8 mouse cellular contexts compared by ENCODE assay signal in the genomic region with DNA sequence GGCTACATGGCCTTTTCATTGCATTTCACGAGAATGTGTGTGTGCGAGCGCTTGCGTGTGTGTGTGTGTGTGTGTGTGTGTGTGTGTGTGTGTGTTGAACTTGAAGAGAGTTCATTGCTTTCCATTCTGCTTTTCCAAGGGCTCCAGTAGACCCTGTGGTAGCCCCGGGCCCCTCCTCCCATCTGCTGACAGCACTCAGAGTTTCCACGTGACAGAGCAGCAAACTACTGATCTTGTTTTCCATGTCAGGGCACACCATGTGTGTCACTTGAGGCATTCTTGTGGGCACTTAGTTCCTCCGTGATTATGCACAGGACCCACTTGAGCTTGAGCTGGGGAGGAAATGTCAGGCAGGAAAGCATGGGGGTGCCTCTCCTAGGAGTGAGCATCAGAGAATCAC.
DNase-seq lines count a peak whose midpoint lies in the region; ATAC-seq and TF ChIP-seq lines count a peak whose summit lies in the region.
"Had no signal": no experiment of that assay in that cellular context is flagged by ENCODE, and none has a peak within 500 bp of the region (broad histone marks: within the 10 kb centered on the region; RNA-seq: fewer than 3 reads in every experiment).

No protein-coding gene starts in this region.

- H3K9me3 ChIP-seq in kidney, postnatal 0 days (replicated peaks; ENCODE audit: low read length) = no peaks in the 10 kb centered on the region
- no peaks in the 10 kb centered on the region for H3K9me3 ChIP-seq in embryonic facial prominence, embryonic 11.5 days (replicated peaks; ENCODE audit: control insufficient read depth, low read length)
- no peaks in the 10 kb centered on the region for H3K9me3 ChIP-seq in midbrain, embryonic 16.5 days (replicated peaks; ENCODE audit: control insufficient read depth, low read length, poor library complexity, severe bottlenecking)

- no peak overlapping the region for H3K27ac ChIP-seq in kidney, postnatal 0 days
- H3K27ac ChIP-seq in embryonic facial prominence, embryonic 11.5 days (replicated peaks; ENCODE audit: low read depth, low read length) = 0 out of 2 replicates have a peak overlapping the region, but pooled peaks have one; percentile 8
- H3K27ac ChIP-seq in midbrain, embryonic 16.5 days (ENCODE audit: low read length) = no peak overlapping the region

- 50% methylated on average over 7 of the region's 7 CpGs for WGBS in kidney, postnatal 0 days
- 54% methylated on average over 7 of the region's 7 CpGs for WGBS in embryonic facial prominence, embryonic 11.5 days
- 41% methylated on average over 7 of the region's 7 CpGs for WGBS in midbrain, embryonic 16.5 days

- no peaks in the 10 kb centered on the region for H3K36me3 ChIP-seq in kidney, postnatal 0 days (ENCODE audit: insufficient read depth, low read length)
- no peaks in the 10 kb centered on the region for H3K36me3 ChIP-seq in embryonic facial prominence, embryonic 11.5 days (replicated peaks; ENCODE audit: control insufficient read depth, insufficient read depth, low read depth, low read length)
- no peaks in the 10 kb centered on the region for H3K36me3 ChIP-seq in midbrain, embryonic 16.5 days (ENCODE audit: control insufficient read depth, insufficient read depth, low read length)

- H3K4me3 ChIP-seq in kidney, postnatal 0 days (replicated peaks; ENCODE audit: low read depth, low read length) = no peak overlapping the region
- H3K4me3 ChIP-seq in embryonic facial prominence, embryonic 11.5 days (ENCODE audit: low read depth, low read length) = no peak overlapping the region
- H3K4me3 ChIP-seq in midbrain, embryonic 16.5 days (ENCODE audit: low read depth, low read length) = no peak overlapping the region

- TF ChIP-seq CTCF in kidney, postnatal 0 days (IDR thresholded peaks at IDR 0.05; ENCODE audit: low read depth) = no peak

- H3K4me2 ChIP-seq in kidney, postnatal 0 days (ENCODE audit: low read length) = no peak overlapping the region
- no peak overlapping the region for H3K4me2 ChIP-seq in embryonic facial prominence, embryonic 11.5 days (ENCODE audit: low read depth, low read length)
- H3K4me2 ChIP-seq in midbrain, embryonic 16.5 days (ENCODE audit: low read length) = no peak overlapping the region

- no peaks in the 10 kb centered on the region for H3K27me3 ChIP-seq in kidney, postnatal 0 days (ENCODE audit: insufficient read depth, low read length)
- no peaks in the 10 kb centered on the region for H3K27me3 ChIP-seq in embryonic facial prominence, embryonic 11.5 days (ENCODE audit: control insufficient read depth, insufficient read depth, low read length)
- H3K27me3 ChIP-seq in midbrain, embryonic 16.5 days (ENCODE audit: control insufficient read depth, insufficient read depth, low read depth, low read length) = no peaks in the 10 kb centered on the region

- H3K4me1 ChIP-seq in kidney, postnatal 0 days (replicated peaks; ENCODE audit: insufficient read depth, low read length) = peaks cover 16% of the 10 kb centered on the region
- H3K4me1 ChIP-seq in embryonic facial prominence, embryonic 11.5 days (ENCODE audit: control insufficient read depth, insufficient read depth, low read length) = no peaks in the 10 kb centered on the region; the same call in 1 of the 2 replicates
- H3K4me1 ChIP-seq in midbrain, embryonic 16.5 days (ENCODE audit: control insufficient read depth, insufficient read depth, low read length) = peaks cover 56% of the 10 kb centered on the region

- no peak overlapping the region for H3K9ac ChIP-seq in kidney, postnatal 0 days (ENCODE audit: low read depth, low read length)
- H3K9ac ChIP-seq in embryonic facial prominence, embryonic 11.5 days (replicated peaks; ENCODE audit: low read length) = no peak overlapping the region
- no peak overlapping the region for H3K9ac ChIP-seq in midbrain, embryonic 16.5 days (ENCODE audit: low read depth, low read length)

- peak; percentile 48 for DNase-seq in kidney, postnatal 0 days (ENCODE audit: low spot score)
- no peak for DNase-seq in kidney, adult 8-10 months
- peak; percentile 45 for DNase-seq in embryonic facial prominence, embryonic 11.5 days (ENCODE audit: low spot score)
- peak; percentile 22 for DNase-seq in induced T-regulatory cell, adult 2 months (ENCODE audit: low read depth)
- DNase-seq in layer of hippocampus, postnatal 14 days (ENCODE audit: low spot score in 2 of 2) = no peak
- no peak for DNase-seq in cerebellum, adult 11 months
- DNase-seq: right cerebral cortex, postnatal 25 days had no signal

- no peak; the same call in 1 of the 2 replicates for ATAC-seq in kidney, postnatal 0 days (replicated peaks; ENCODE audit: low FRiP score, low read depth)
- ATAC-seq in embryonic facial prominence, embryonic 11.5 days (replicated peaks; ENCODE audit: insufficient number of reproducible peaks, low FRiP score, low TSS enrichment, low read depth) = 0 out of 2 replicates have a peak, but pooled peaks have one; percentile 61
- ATAC-seq in midbrain, embryonic 16.5 days = peak; percentile 23; the same call in 1 of the 2 replicates

Comparison
In these comparisons a context has a peak if more than half of its experiments do, and no peak if none do; other contexts are left out.
1. DNase-seq: peak in kidney, postnatal 0 days (single experiment), embryonic facial prominence, embryonic 11.5 days (single experiment) and induced T-regulatory cell, adult 2 months (single experiment); none in kidney, adult 8-10 months (0 of 2), layer of hippocampus, postnatal 14 days (0 of 2) and cerebellum, adult 11 months (single experiment).